27 mouse cellular contexts compared by ENCODE assay signal in the genomic region with DNA sequence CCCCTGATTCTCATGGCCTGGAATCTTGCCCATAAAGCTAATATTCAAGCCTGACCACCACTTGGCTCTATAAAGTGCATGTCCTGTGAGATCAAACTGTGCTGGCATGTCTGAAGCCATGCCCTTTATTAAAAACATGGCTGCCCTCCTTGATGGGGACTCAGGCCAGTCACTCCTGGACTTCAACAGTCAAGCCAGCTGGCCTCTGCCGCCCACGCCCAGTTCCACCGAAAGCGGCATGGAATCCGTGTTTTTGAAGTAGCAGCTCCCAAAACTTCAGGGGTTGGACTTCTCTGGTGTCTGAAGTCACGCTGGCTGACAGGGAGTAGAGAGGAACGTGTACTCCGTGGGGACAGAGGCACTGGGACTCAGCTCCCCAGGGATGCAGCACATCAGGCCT. TPM values are rescaled to one million over a fixed set of nuclear protein-coding genes. Genes with fewer than 3 reads are reported as not detected.
A peak's percentile ranks its signal among the peaks of the same experiment; 100 is the strongest.
DNase-seq lines count a peak whose midpoint lies in the region; ATAC-seq and TF ChIP-seq lines count a peak whose summit lies in the region.
"Had no signal": no experiment of that assay in that cellular context is flagged by ENCODE, and none has a peak within 500 bp of the region (broad histone marks: within the 10 kb centered on the region; RNA-seq: fewer than 3 reads in every experiment).

No protein-coding gene starts in this region.

- no peak for TF ChIP-seq EP300 in liver, postnatal 0 days (IDR thresholded peaks at IDR 0.05; ENCODE audit: low read depth)

- WGBS in cerebellum, adult 2 months: 17% methylated on average over 8 of the region's 8 CpGs
- 80% methylated on average over 8 of the region's 8 CpGs for WGBS in liver, postnatal 0 days (ENCODE audit: insufficient replicate concordance)
- 74% methylated on average over 8 of the region's 8 CpGs for WGBS in liver, embryonic 12.5 days (ENCODE audit: insufficient replicate concordance)

- DNase-seq in cerebellum, adult 2 months: peak in 1 of 2 experiments; percentile 64
- no peak for DNase-seq in cerebellum, adult 11-12 months
- peak; percentile 50 to 66 for DNase-seq in cerebellum, postnatal 25 days
- DNase-seq in liver, postnatal 0 days: no peak
- DNase-seq in brain, adult 2 months (ENCODE audit: low read depth, low spot score): peak; percentile 47
- no peak for DNase-seq in MN1 (ENCODE audit: low spot score)
- DNase-seq: adrenal gland, adult 8-10 months; adrenal gland, postnatal 14 days; adrenal gland, postnatal 36 days; cerebellum, adult 9-10 months; cerebellum, postnatal 10 days; embryo, embryonic 11 days had no signal

- no peaks in the 10 kb centered on the region for H3K27me3 ChIP-seq in cerebellum, adult 2 months (ENCODE audit: control insufficient read depth, insufficient read depth, low read length)
- H3K27me3 ChIP-seq in liver, postnatal 0 days (ENCODE audit: insufficient read depth, low read length): no peaks in the 10 kb centered on the region
- H3K27me3 ChIP-seq in liver, embryonic 12.5 days (replicated peaks): no peaks in the 10 kb centered on the region
- H3K27me3 ChIP-seq: embryonic facial prominence, embryonic 13.5 days; embryonic facial prominence, embryonic 15.5 days; forebrain, embryonic 12.5 days; Patski had no signal

- no peak overlapping the region for H3K4me2 ChIP-seq in liver, postnatal 0 days (ENCODE audit: low read depth, low read length)
- H3K4me2 ChIP-seq in liver, embryonic 12.5 days: no peak overlapping the region
- H3K4me2 ChIP-seq: embryonic facial prominence, embryonic 13.5 days; embryonic facial prominence, embryonic 15.5 days; forebrain, embryonic 12.5 days had no signal

- H3K4me1 ChIP-seq in cerebellum, adult 2 months (ENCODE audit: control insufficient read depth, insufficient read depth, low read length): peaks cover 47% of the 10 kb centered on the region
- peaks cover 8% of the 10 kb centered on the region for H3K4me1 ChIP-seq in liver, postnatal 0 days (ENCODE audit: insufficient read depth)
- H3K4me1 ChIP-seq in liver, embryonic 12.5 days: no peaks in the 10 kb centered on the region
- H3K4me1 ChIP-seq: forebrain, embryonic 10.5 days had no signal

- no peak for TF ChIP-seq POLR2A in cerebellum, adult 2 months (IDR thresholded peaks at IDR 0.05; ENCODE audit: borderline replicate concordance, insufficient read depth, low read length)

- H3K36me3 ChIP-seq in liver, postnatal 0 days (replicated peaks; ENCODE audit: insufficient read depth, low read length): peaks cover 4% of the 10 kb centered on the region
- no peaks in the 10 kb centered on the region for H3K36me3 ChIP-seq in liver, embryonic 12.5 days
- H3K36me3 ChIP-seq: embryonic facial prominence, embryonic 15.5 days; forebrain, embryonic 10.5 days; forebrain, embryonic 12.5 days had no signal

- H3K27ac ChIP-seq in cerebellum, adult 2 months (ENCODE audit: insufficient read depth, low read length): peak overlapping the region; percentile 17
- H3K27ac ChIP-seq in liver, postnatal 0 days (ENCODE audit: low read depth): peak overlapping the region; percentile 79
- no peak overlapping the region for H3K27ac ChIP-seq in liver, embryonic 12.5 days
- H3K27ac ChIP-seq: embryonic facial prominence, embryonic 13.5 days; embryonic facial prominence, embryonic 15.5 days; forebrain, embryonic 10.5 days; forebrain, embryonic 12.5 days had no signal

- H3K9ac ChIP-seq in liver, postnatal 0 days (replicated peaks): no peak overlapping the region
- H3K9ac ChIP-seq in liver, embryonic 12.5 days: no peak overlapping the region
- H3K9ac ChIP-seq: embryonic facial prominence, embryonic 13.5 days; embryonic facial prominence, embryonic 15.5 days; forebrain, embryonic 12.5 days had no signal

- no peak for ATAC-seq in cerebellum, adult (ENCODE audit: insufficient number of reproducible peaks, low FRiP score, low TSS enrichment)
- ATAC-seq in liver, postnatal 0 days: no peak
- no peak for ATAC-seq in liver, embryonic 12.5 days
- ATAC-seq: activated CD4-positive, CD25-positive, alpha-beta regulatory T cell, adult 4 months; forebrain, embryonic 14.5 days; forebrain, embryonic 16.5 days; Patski had no signal

- no peak overlapping the region for H3K4me3 ChIP-seq in cerebellum, adult 2 months (replicated peaks; ENCODE audit: insufficient read depth, low read depth, low read length)
- no peak overlapping the region for H3K4me3 ChIP-seq in liver, postnatal 0 days (ENCODE audit: low read depth, low read length)
- H3K4me3 ChIP-seq in liver, embryonic 12.5 days: no peak overlapping the region
- H3K4me3 ChIP-seq: embryonic facial prominence, embryonic 13.5 days; embryonic facial prominence, embryonic 15.5 days; erythroblast, embryonic 14.5 days; forebrain, embryonic 10.5 days; forebrain, embryonic 12.5 days had no signal

- no peaks in the 10 kb centered on the region for H3K9me3 ChIP-seq in liver, postnatal 0 days (ENCODE audit: low read length)
- no peaks in the 10 kb centered on the region for H3K9me3 ChIP-seq in liver, embryonic 12.5 days (replicated peaks)
- H3K9me3 ChIP-seq: embryonic facial prominence, embryonic 13.5 days; embryonic facial prominence, embryonic 15.5 days; forebrain, embryonic 10.5 days; forebrain, embryonic 12.5 days had no signal

- no peak for TF ChIP-seq CTCF in cerebellum, adult 2 months (IDR thresholded peaks at IDR 0.05; ENCODE audit: borderline replicate concordance, insufficient read depth, low read depth, low read length)
- no peak for TF ChIP-seq CTCF in liver, postnatal 0 days (IDR thresholded peaks at IDR 0.05; ENCODE audit: low read depth)

RNA-seq across cellular contexts. Expression of gene Gm11985, which starts 40.8 kb away (rescaled TPM):
- polyA plus RNA-seq in cerebellum, adult 2 months (2012; rRNA removed): not detected in 2 replicates
- polyA plus RNA-seq in liver, postnatal 0 days (2015; fragmentation: Nextera tagmentation; extraction: Ambion mirVana): 0.11 TPM in 2 replicates
- polyA plus RNA-seq in liver, embryonic 12.5 days (2016; fragmentation: Nextera tagmentation; extraction: Ambion mirVana): not detected in 2 replicates
- polyA plus RNA-seq: activated CD4-positive, CD25-positive, alpha-beta regulatory T cell, adult 4 months; brain, embryonic 14.5 days; C2C12; embryonic facial prominence, embryonic 11.5 days; embryonic facial prominence, embryonic 13.5 days; embryonic facial prominence, embryonic 15.5 days; erythroblast, embryonic 14.5 days; forebrain, embryonic 10.5 days; forebrain, embryonic 12.5 days; forebrain, embryonic 14.5 days; forebrain, embryonic 16.5 days; frontal cortex, adult 2 months; Patski had no signal

RNA-seq across cellular contexts. Expression of gene Igfbp1, which starts 50.0 kb away (rescaled TPM):
- polyA plus RNA-seq in cerebellum, adult 2 months (2012; rRNA removed): 1.1 and 1.3 TPM in 2 replicates
- 1,301 and 1,767 TPM in 2 replicates for polyA plus RNA-seq in liver, postnatal 0 days (2015; fragmentation: Nextera tagmentation; extraction: Ambion mirVana)
- polyA plus RNA-seq in liver, embryonic 12.5 days (2016; fragmentation: Nextera tagmentation; extraction: Ambion mirVana): 39.5 and 41.4 TPM in 2 replicates
- polyA plus RNA-seq: activated CD4-positive, CD25-positive, alpha-beta regulatory T cell, adult 4 months; C2C12; forebrain, embryonic 12.5 days had no signal

Comparison
In these comparisons a context has a peak if more than half of its experiments do, and no peak if none do; other contexts are left out.
1. DNase-seq: peak in cerebellum, postnatal 25 days (2 of 2) and brain, adult 2 months (single experiment); none in cerebellum, adult 11-12 months (single experiment), liver, postnatal 0 days (single experiment) and MN1 (single experiment).
2. RNA of gene Igfbp1, which starts 50.0 kb away (polyA plus RNA-seq): 1,301 to 1,767 TPM in liver, postnatal 0 days; 39.5 to 41.4 TPM in liver, embryonic 12.5 days and 1.1 to 1.3 TPM in cerebellum, adult 2 months; every median in the first group is over 10 times any median in the second.